Mouse (Mus musculus) forebrain, embryonic 15.5 days (tissue): ENCODE measurements around the gene Jtb. TPM values are rescaled to one million over a fixed set of nuclear protein-coding genes. Genes with fewer than 3 reads are reported as not detected.
A peak's percentile ranks its signal among the peaks of the same experiment; 100 is the strongest.

Experiments
- ATAC-seq: fragments of 200-750 bp; cut with Nextera tagmentation; replicated peaks from 2 replicates; pipeline ENCODE4 v1.8.0; 2017; ENCODE audit warnings: mild to moderate bottlenecking, moderate TSS enrichment, moderate library complexity
- H3K27ac ChIP-seq: fragments of 300-500 bp; sonication (generic); replicated peaks from 2 replicates; pipeline ENCODE4 v1.5.1; 2015; ENCODE audit warnings: mild to moderate bottlenecking, inconsistent platforms
- H3K27me3 ChIP-seq: fragments of 300-500 bp; sonication (generic); 2 replicates; pipeline ENCODE4 v1.6.1; 2015; ENCODE audit warnings: inconsistent platforms
- H3K36me3 ChIP-seq: fragments of 300-500 bp; sonication (generic); 2 replicates; pipeline ENCODE4 v1.6.1; 2015; ENCODE audit warnings: mild to moderate bottlenecking, inconsistent platforms
- H3K4me1 ChIP-seq: fragments of 300-500 bp; sonication (generic); 2 replicates; pipeline ENCODE4 v1.6.1; 2015; ENCODE audit warnings: inconsistent platforms
- H3K4me2 ChIP-seq: fragments of 300-500 bp; sonication (generic); replicated peaks from 2 replicates; pipeline ENCODE4 v1.6.1; 2015; ENCODE audit warnings: mild to moderate bottlenecking, inconsistent platforms
- H3K4me3 ChIP-seq: fragments of 300-500 bp; sonication (generic); 2 replicates; pipeline ENCODE4 v1.5.1; 2015; ENCODE audit warnings: mild to moderate bottlenecking, inconsistent platforms
- H3K9ac ChIP-seq: fragments of 300-500 bp; sonication (generic); replicated peaks from 2 replicates; pipeline ENCODE4 v1.6.1; 2015; ENCODE audit warnings: mild to moderate bottlenecking, inconsistent platforms
- H3K9me3 ChIP-seq: fragments of 300-500 bp; sonication (generic); 2 replicates; pipeline ENCODE4 v1.6.1; 2016; ENCODE audit warnings: inconsistent platforms
- WGBS: fragments of 180-500 bp; shearing (Covaris S2); methylation state at CpG from one replicate; pipeline ENCODE4 v1.1.7; 2015; ENCODE audit warnings: mixed read lengths; 5-methylcytosine and 5-hydroxymethylcytosine counted together
- polyA plus RNA-seq: library from polyadenylated mRNA; unstranded; fragments of >200 nt; fragmentation: Nextera tagmentation; extraction: Ambion mirVana; gene quantifications from 2 replicates; pipeline ENCODE4 v1.2.1, GENCODE M21; 2015

Jtb gene
- 109 and 110 TPM in 2 replicates for polyA plus RNA-seq

- H3K27me3 ChIP-seq = no peaks in the 10 kb centered on the region
- peaks cover 13% of the 10 kb centered on the region for H3K4me1 ChIP-seq
- peaks cover 29% of the 10 kb centered on the region for H3K36me3 ChIP-seq
- ATAC-seq = peak; percentile 98
- no peaks in the 10 kb centered on the region for H3K9me3 ChIP-seq
- H3K4me2 ChIP-seq = peak within 1 kb of the TSS; percentile 62
- WGBS = under 1% methylated on average over 61 of the region's 61 CpGs
- peak within 1 kb of the TSS; percentile 88 for H3K27ac ChIP-seq
- H3K4me3 ChIP-seq = peak within 1 kb of the TSS; percentile 72
- peak within 1 kb of the TSS; percentile 70 for H3K9ac ChIP-seq
Observed at GRCm38 (mm10) chr3:90231507-90232333, at the start of gene Jtb. Jtb (plus strand) TSS chr3:90231597.

GRCm38 (mm10) chr3:90183581-90183980 lies 47.8 kb upstream of the Jtb start:
- no peak for ATAC-seq
- Histone ChIP-seq H3K36me3 (no peaks in the 10 kb centered on the region), H3K9me3 (no peaks in the 10 kb centered on the region), H3K27me3 (no peaks in the 10 kb centered on the region), H3K9ac (no peak overlapping the region), H3K4me1 (no peaks in the 10 kb centered on the region), H3K4me3 (no peak overlapping the region), H3K4me2 (no peak overlapping the region), H3K27ac (no peak overlapping the region)
- 78% methylated on average over 3 of the region's 3 CpGs for WGBS

DNA sequence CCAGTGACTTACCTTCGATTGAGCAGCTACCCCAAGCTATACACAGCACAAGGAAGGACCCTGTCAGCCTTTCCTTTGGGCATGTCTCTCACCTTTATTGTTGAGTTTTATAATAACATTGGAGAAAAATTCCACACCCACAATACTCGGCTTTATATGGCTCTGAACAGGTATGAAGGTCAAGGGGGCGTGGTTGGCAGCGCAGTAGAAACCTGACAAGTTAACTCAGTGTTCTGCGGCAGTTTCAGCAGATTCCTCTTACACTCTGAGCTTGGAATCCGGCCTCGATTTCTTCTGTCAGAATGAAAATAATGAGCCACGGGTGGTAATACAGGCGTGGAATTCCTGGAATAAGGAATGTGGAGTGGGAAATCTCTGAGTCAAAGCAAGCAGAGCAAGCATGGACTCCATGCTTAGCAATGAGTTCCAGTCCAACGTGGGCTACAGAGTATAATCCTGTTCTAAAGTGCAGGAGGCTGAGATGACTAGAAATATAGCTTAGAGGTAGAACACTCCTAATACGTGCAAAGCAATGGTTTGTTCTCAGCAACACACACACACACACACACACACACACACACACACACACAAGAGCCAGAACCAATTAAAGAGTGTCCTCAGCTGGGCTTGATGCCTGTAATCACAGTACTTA lies 40.4 kb upstream of the Jtb start:
- Histone ChIP-seq H3K4me3 (no peak overlapping the region), H3K4me1 (no peaks in the 10 kb centered on the region), H3K4me2 (no peak overlapping the region), H3K27ac (no peak overlapping the region), H3K9ac (no peak overlapping the region), H3K27me3 (no peaks in the 10 kb centered on the region), H3K36me3 (no peaks in the 10 kb centered on the region), H3K9me3 (no peaks in the 10 kb centered on the region)
- no peak for ATAC-seq
- WGBS = 82% methylated on average over 11 of the region's 11 CpGs

DNA sequence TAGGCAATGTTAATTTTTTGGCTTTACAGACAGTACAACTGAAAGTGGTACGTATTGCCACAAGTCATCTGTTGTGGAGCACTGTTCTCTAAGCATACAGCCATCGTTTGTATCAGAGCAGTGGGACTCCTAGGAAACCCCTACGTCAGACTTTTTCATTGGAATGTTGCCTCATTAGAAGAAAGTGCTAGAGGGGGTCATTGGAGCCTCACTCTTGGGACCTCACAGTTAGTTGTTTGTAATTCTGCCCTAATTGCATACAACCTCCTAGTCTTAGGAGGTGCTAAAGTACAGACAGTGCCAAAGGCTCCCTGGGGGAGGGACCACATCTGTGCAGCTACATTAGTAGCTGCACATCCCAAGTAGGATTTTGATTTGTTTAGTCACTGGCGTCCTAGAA lies 36.6 kb upstream of the Jtb start:
- WGBS = 19% methylated on average over 4 of the region's 4 CpGs
- Histone ChIP-seq H3K9ac (no peak overlapping the region), H3K9me3 (no peaks in the 10 kb centered on the region), H3K27me3 (no peaks in the 10 kb centered on the region), H3K4me3 (no peak overlapping the region), H3K4me1 (no peaks in the 10 kb centered on the region), H3K4me2 (no peak overlapping the region), H3K36me3 (no peaks in the 10 kb centered on the region), H3K27ac (no peak overlapping the region)
- no peak for ATAC-seq

DNA sequence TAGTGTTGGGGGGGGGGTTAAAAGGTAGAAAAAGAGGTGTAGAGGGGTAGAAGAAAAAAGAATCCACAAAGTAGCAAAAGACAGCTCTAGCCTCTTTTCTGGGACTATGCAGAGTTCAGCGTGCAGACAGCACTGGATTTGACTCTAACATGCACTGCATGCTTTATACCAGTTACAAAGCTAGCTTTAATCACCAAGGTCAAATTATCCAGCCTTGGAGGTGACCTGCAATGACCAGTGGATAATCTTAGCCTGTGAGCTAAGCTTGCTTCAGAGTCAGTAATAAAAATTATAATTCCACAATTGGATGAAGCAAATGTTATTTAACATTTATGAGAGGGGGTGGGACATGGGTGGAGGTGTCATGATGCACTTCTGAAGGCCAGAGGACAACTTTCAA lies 35.8 kb upstream of the Jtb start:
- Histone ChIP-seq H3K36me3 (no peaks in the 10 kb centered on the region), H3K4me1 (no peaks in the 10 kb centered on the region), H3K4me2 (no peak overlapping the region), H3K9me3 (no peaks in the 10 kb centered on the region), H3K4me3 (no peak overlapping the region), H3K9ac (no peak overlapping the region), H3K27ac (no peak overlapping the region), H3K27me3 (no peaks in the 10 kb centered on the region)
- WGBS = 77% methylated on average over 1 of the region's 1 CpGs
- no peak for ATAC-seq

- Histone ChIP-seq H3K4me1 (no peaks in the 10 kb centered on the region), H3K4me3 (no peak overlapping the region), H3K27ac (no peak overlapping the region), H3K36me3 (no peaks in the 10 kb centered on the region), H3K4me2 (no peak overlapping the region), H3K9ac (no peak overlapping the region), H3K9me3 (no peaks in the 10 kb centered on the region), H3K27me3 (no peaks in the 10 kb centered on the region)
- ATAC-seq = no peak
- 90% methylated on average over 1 of the region's 1 CpGs for whole genome bisulfite sequencing
Observed at GRCm38 (mm10) chr3:90197548-90197947, 33.8 kb upstream of the Jtb start.

- no peak overlapping the region for H3K4me2 ChIP-seq
- no peaks in the 10 kb centered on the region for H3K9me3 ChIP-seq
- no peaks in the 10 kb centered on the region for H3K4me1 ChIP-seq
- ATAC-seq = no peak
- H3K27ac ChIP-seq = no peak overlapping the region
- WGBS = 46% methylated on average over 1 of the region's 1 CpGs
- H3K36me3 ChIP-seq = peaks cover 4% of the 10 kb centered on the region
- H3K27me3 ChIP-seq = no peaks in the 10 kb centered on the region
- no peak overlapping the region for H3K4me3 ChIP-seq
- H3K9ac ChIP-seq = no peak overlapping the region
Observed at GRCm38 (mm10) chr3:90202884-90203283, 28.5 kb upstream of the Jtb start.

DNA sequence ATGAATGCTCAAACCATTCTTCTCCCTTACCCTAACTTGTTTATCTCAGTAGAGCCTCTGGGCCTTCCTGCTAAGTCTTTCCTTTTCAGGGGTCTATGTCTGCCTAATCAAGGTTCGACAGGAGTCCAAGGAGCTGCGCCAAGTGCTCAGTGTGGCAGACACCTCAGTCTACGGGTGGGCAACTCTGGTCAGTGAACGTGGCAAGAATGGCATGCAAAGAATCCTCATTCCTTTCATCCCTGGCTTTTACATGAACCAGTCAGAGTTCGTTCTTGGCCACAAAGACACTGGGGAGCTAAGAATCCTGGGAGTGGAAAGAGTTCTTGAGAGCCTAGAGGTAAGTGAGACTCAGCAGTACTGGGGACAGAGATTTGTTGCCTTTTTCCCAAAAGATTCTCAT lies 27.8 kb upstream of the Jtb start:
- 77% methylated on average over 5 of the region's 5 CpGs for WGBS
- no peak for ATAC-seq
- Histone ChIP-seq H3K9me3 (no peaks in the 10 kb centered on the region), H3K27me3 (no peaks in the 10 kb centered on the region), H3K27ac (no peak overlapping the region), H3K36me3 (peaks cover 11% of the 10 kb centered on the region), H3K4me2 (no peak overlapping the region), H3K9ac (no peak overlapping the region), H3K4me3 (no peak overlapping the region), H3K4me1 (no peaks in the 10 kb centered on the region)

- Histone ChIP-seq H3K27ac (no peak overlapping the region), H3K36me3 (peaks cover 19% of the 10 kb centered on the region), H3K9ac (no peak overlapping the region), H3K9me3 (no peaks in the 10 kb centered on the region), H3K27me3 (no peaks in the 10 kb centered on the region), H3K4me3 (no peak overlapping the region), H3K4me2 (no peak overlapping the region), H3K4me1 (no peaks in the 10 kb centered on the region)
- ATAC-seq = no peak
- WGBS = 96% methylated on average over 2 of the region's 2 CpGs
Observed at GRCm38 (mm10) chr3:90204582-90204981, 26.8 kb upstream of the Jtb start.

- 97% methylated on average over 2 of the region's 2 CpGs for WGBS
- Histone ChIP-seq H3K36me3 (peaks cover 44% of the 10 kb centered on the region), H3K9ac (no peak overlapping the region), H3K4me1 (peaks cover 22% of the 10 kb centered on the region), H3K4me2 (no peak overlapping the region), H3K27me3 (no peaks in the 10 kb centered on the region), H3K9me3 (no peaks in the 10 kb centered on the region), H3K4me3 (no peak overlapping the region), H3K27ac (no peak overlapping the region)
- no peak for ATAC-seq
Observed at GRCm38 (mm10) chr3:90208662-90209061, 22.7 kb upstream of the Jtb start.

- H3K36me3 ChIP-seq = peaks cover 44% of the 10 kb centered on the region
- no peak overlapping the region for H3K4me3 ChIP-seq
- 94% methylated on average over 5 of the region's 5 CpGs for WGBS
- no peak overlapping the region for H3K9ac ChIP-seq
- H3K27me3 ChIP-seq = no peaks in the 10 kb centered on the region
- H3K4me2 ChIP-seq = no peak overlapping the region
- no peak overlapping the region for H3K27ac ChIP-seq
- no peaks in the 10 kb centered on the region for H3K9me3 ChIP-seq
- peaks cover 28% of the 10 kb centered on the region for H3K4me1 ChIP-seq
- no peak for ATAC-seq
Observed at GRCm38 (mm10) chr3:90209908-90210566, 21.4 kb upstream of the Jtb start.
